Comparison of ENCODE assay signal across 10 mouse cellular contexts in the genomic region with DNA sequence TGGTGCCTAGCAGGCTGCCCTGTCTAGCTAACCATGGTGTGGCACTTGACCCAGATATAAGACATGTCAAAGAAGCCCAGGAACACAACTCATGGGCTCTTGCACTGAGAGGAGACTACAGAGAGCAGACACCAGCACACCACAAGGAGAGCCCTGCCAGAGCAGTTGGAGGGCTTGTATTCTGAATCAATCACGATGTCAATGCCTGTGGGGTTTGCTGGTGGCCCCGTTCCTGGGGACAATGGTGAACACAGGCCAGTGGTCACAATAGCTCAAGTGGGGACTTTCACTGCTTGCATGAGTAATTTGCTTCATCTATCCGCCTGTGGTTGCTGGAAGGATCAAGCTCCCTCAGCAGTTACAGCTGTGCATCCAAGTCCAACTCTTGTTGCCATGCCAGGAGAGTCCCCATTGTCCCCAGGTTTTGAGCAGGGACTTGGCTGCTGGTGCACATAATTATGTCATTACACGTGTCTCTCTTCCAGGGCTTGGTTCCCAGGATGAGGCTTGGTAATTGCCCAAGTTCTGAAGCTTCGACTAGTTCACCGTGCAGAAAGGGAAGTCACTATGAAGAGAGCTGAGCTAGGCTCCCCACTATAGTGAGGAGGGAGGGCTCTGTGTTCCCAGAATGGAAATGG.
DNase-seq lines count a peak whose midpoint lies in the region; ATAC-seq and TF ChIP-seq lines count a peak whose summit lies in the region.
"Had no signal": no experiment of that assay in that cellular context is flagged by ENCODE, and none has a peak within 500 bp of the region (broad histone marks: within the 10 kb centered on the region; RNA-seq: fewer than 3 reads in every experiment).

No protein-coding gene starts in this region.

- H3K27me3 ChIP-seq in embryonic facial prominence, embryonic 14.5 days (replicated peaks; ENCODE audit: control insufficient read depth, insufficient read depth, low read length) = no peaks in the 10 kb centered on the region
- no peaks in the 10 kb centered on the region for H3K27me3 ChIP-seq in embryonic facial prominence, embryonic 10.5 days (replicated peaks; ENCODE audit: low read depth, poor library complexity, severe bottlenecking)
- H3K27me3 ChIP-seq: heart, embryonic 13.5 days had no signal

- H3K4me2 ChIP-seq in embryonic facial prominence, embryonic 14.5 days (ENCODE audit: low read depth, low read length) = no peak overlapping the region
- H3K4me2 ChIP-seq: heart, embryonic 13.5 days had no signal

- no peaks in the 10 kb centered on the region for H3K36me3 ChIP-seq in embryonic facial prominence, embryonic 14.5 days (ENCODE audit: control insufficient read depth, insufficient read depth, low read length)
- H3K36me3 ChIP-seq in embryonic facial prominence, embryonic 10.5 days (replicated peaks) = peaks cover 3% of the 10 kb centered on the region; the same call in 1 of the 2 replicates

- no peak for ATAC-seq in embryonic facial prominence, embryonic 14.5 days (ENCODE audit: low read depth)
- ATAC-seq: lung, postnatal 0 days had no signal

- TF ChIP-seq CTCF in left cerebral cortex, adult 2 months (IDR thresholded peaks at IDR 0.05) = no peak

- 83% methylated on average over 6 of the region's 6 CpGs for WGBS in embryonic facial prominence, embryonic 14.5 days
- 89% methylated on average over 6 of the region's 6 CpGs for WGBS in embryonic facial prominence, embryonic 10.5 days

- no peaks in the 10 kb centered on the region for H3K4me1 ChIP-seq in embryonic facial prominence, embryonic 14.5 days (ENCODE audit: control insufficient read depth, insufficient read depth, low read length)
- peaks cover 3% of the 10 kb centered on the region; the same call in 1 of the 2 replicates for H3K4me1 ChIP-seq in embryonic facial prominence, embryonic 10.5 days
- H3K4me1 ChIP-seq: heart, embryonic 13.5 days had no signal

- H3K4me3 ChIP-seq in embryonic facial prominence, embryonic 14.5 days (ENCODE audit: low read depth, low read length) = no peak overlapping the region
- no peak overlapping the region for H3K4me3 ChIP-seq in embryonic facial prominence, embryonic 10.5 days
- H3K4me3 ChIP-seq in left cerebral cortex, adult 2 months = no peak overlapping the region
- H3K4me3 ChIP-seq: heart, embryonic 13.5 days had no signal

- peak; percentile 19 for DNase-seq in embryonic facial prominence, embryonic 14.5 days (ENCODE audit: low spot score)
- no peak for DNase-seq in embryonic facial prominence, embryonic 10.5 days (ENCODE audit: low spot score)
- peak; percentile 82 for DNase-seq in brain, adult 2 months (ENCODE audit: low read depth, low spot score)
- DNase-seq in gastrocnemius, postnatal 14 days = peak; percentile 67
- DNase-seq in left cerebral cortex, adult 2 months (ENCODE audit: extremely low spot score in 1 of 2, low spot score in 2 of 2) = peak; percentile 25 to 43
- no peak for DNase-seq in thymus, postnatal 4 days
- DNase-seq in embryo, embryonic 10 days (ENCODE audit: low spot score) = no peak
- DNase-seq in spleen, postnatal 10 days (ENCODE audit: low spot score in 2 of 2) = no peak

- H3K9me3 ChIP-seq in embryonic facial prominence, embryonic 14.5 days (ENCODE audit: control insufficient read depth, low read length) = no peaks in the 10 kb centered on the region
- no peaks in the 10 kb centered on the region for H3K9me3 ChIP-seq in embryonic facial prominence, embryonic 10.5 days
- H3K9me3 ChIP-seq: heart, embryonic 13.5 days had no signal

- intact Hi-C loops in gastrocnemius, postnatal 14 days (cut with DNase I; ENCODE audit: low total_unique reads) = no loop called here
- intact Hi-C loops in left cerebral cortex, adult 2 months (cut with DNase I) = no loop called here

- no peak overlapping the region for H3K27ac ChIP-seq in embryonic facial prominence, embryonic 14.5 days (replicated peaks; ENCODE audit: low read depth, low read length)
- H3K27ac ChIP-seq in embryonic facial prominence, embryonic 10.5 days (replicated peaks) = no peak overlapping the region
- no peak overlapping the region for H3K27ac ChIP-seq in left cerebral cortex, adult 2 months
- H3K27ac ChIP-seq: heart, embryonic 13.5 days had no signal

- no peak overlapping the region for H3K9ac ChIP-seq in embryonic facial prominence, embryonic 14.5 days (ENCODE audit: low read depth, low read length)
- H3K9ac ChIP-seq: heart, embryonic 13.5 days had no signal

Comparison
In these comparisons a context has a peak if more than half of its experiments do, and no peak if none do; other contexts are left out.
1. DNase-seq: peak in embryonic facial prominence, embryonic 14.5 days (single experiment), brain, adult 2 months (single experiment), gastrocnemius, postnatal 14 days (single experiment) and left cerebral cortex, adult 2 months (2 of 2); none in embryonic facial prominence, embryonic 10.5 days (single experiment), thymus, postnatal 4 days (single experiment), embryo, embryonic 10 days (single experiment) and spleen, postnatal 10 days (0 of 2).